Mouse (Mus musculus): Measurements from ENCODE around the gene Wfdc17. TPM values are rescaled to one million over a fixed set of nuclear protein-coding genes. Genes with fewer than 3 reads are reported as not detected.

Gene Wfdc17
- not detected in 2 replicates for total RNA-seq (2014; rRNA removed)
- 0.69 TPM in 1 of 2 replicates, not detected in the other for polyA plus RNA-seq (2015; fragmentation: Nextera tagmentation; extraction: Ambion mirVana)

- Histone ChIP-seq H3K4me2 (ENCODE audit: low read depth) (no peak within 1 kb of the TSS), H3K4me3 (ENCODE audit: low read depth, low read length) (no peak within 1 kb of the TSS), H3K9ac (no peak within 1 kb of the TSS), H3K27me3 (ENCODE audit: insufficient read depth, low read length) (no peaks in the 10 kb centered on the region), H3K4me1 (ENCODE audit: insufficient read depth) (no peaks in the 10 kb centered on the region), H3K27ac (ENCODE audit: low read depth, low read length) (no peak within 1 kb of the TSS), H3K36me3 (ENCODE audit: insufficient read depth) (no peaks in the 10 kb centered on the region), H3K9me3 (ENCODE audit: low read length) (no peaks in the 10 kb centered on the region)
- ATAC-seq = no peak
- no peak for TF ChIP-seq CTCF (IDR thresholded peaks at IDR 0.05; ENCODE audit: low read depth)
- WGBS = 67% methylated on average over 1 of the region's 1 CpGs
- DNase-seq = no peak
These were observed at the start of gene Wfdc17 for GRCm38 (mm10) chr11:83703705-83704104. Gene Wfdc17 (plus strand): TSS chr11:83703991.

DNA sequence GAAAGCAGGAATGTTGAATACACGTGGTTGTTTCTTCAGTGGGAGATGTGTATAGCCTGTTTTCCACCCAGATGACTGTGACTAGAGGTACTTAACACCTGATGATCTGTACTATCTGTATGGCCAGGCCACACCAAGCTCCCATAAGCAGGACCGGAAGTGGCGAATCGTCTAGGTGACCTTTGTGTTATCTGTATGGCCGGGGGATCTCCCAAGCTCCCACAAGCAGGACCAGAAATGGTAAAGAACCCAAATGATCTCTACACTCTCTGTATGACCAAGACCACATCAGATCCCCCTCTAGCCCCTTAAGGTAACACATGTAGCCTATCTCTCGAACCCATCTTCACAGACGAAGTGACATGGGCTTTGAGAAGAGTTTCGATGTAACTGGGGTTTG lies 49.2 kb upstream of the Wfdc17 start:
- Histone ChIP-seq H3K4me1 (ENCODE audit: insufficient read depth) (no peaks in the 10 kb centered on the region), H3K9ac (no peak overlapping the region), H3K27me3 (ENCODE audit: insufficient read depth, low read length) (no peaks in the 10 kb centered on the region), H3K27ac (ENCODE audit: low read depth, low read length) (no peak overlapping the region), H3K9me3 (ENCODE audit: low read length) (no peaks in the 10 kb centered on the region), H3K4me2 (ENCODE audit: low read depth) (no peak overlapping the region), H3K36me3 (ENCODE audit: insufficient read depth) (no peaks in the 10 kb centered on the region), H3K4me3 (ENCODE audit: low read depth, low read length) (no peak overlapping the region)
- ATAC-seq = no peak
- DNase-seq = no peak
- TF ChIP-seq CTCF (IDR thresholded peaks at IDR 0.05; ENCODE audit: low read depth) = no peak
- WGBS = 91% methylated on average over 8 of the region's 8 CpGs

- no peak overlapping the region for H3K4me3 ChIP-seq (ENCODE audit: low read depth, low read length)
- TF ChIP-seq CTCF (IDR thresholded peaks at IDR 0.05; ENCODE audit: low read depth) = no peak
- 85% methylated on average over 3 of the region's 3 CpGs for WGBS
- H3K9ac ChIP-seq = no peak overlapping the region
- H3K9me3 ChIP-seq (ENCODE audit: low read length) = no peaks in the 10 kb centered on the region
- H3K36me3 ChIP-seq (ENCODE audit: insufficient read depth) = no peaks in the 10 kb centered on the region
- H3K27me3 ChIP-seq (ENCODE audit: insufficient read depth, low read length) = no peaks in the 10 kb centered on the region
- no peak overlapping the region for H3K4me2 ChIP-seq (ENCODE audit: low read depth)
- no peaks in the 10 kb centered on the region for H3K4me1 ChIP-seq (ENCODE audit: insufficient read depth)
- no peak for ATAC-seq
- no peak for DNase-seq
- no peak overlapping the region for H3K27ac ChIP-seq (ENCODE audit: low read depth, low read length)
These were observed 46.3 kb upstream of the Wfdc17 start for GRCm38 (mm10) chr11:83657508-83657907.

DNA sequence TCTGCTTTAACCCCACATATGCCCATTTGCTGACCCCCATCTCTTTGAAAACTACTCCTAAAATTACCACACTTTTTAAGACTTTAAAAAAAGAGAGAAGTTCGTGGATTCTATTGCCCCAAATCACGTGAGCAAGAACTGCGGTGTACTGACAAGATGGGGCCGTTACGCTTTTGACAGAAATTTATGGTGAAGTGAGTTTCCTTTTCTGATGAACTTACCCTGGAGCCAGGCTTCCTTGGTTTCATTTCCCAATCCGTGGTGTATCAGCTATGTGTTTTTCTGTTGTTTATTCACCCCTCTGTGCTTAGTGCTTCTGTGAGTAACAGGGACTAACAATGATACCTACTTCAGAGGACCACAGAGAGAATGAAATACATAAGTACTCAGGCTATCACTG lies 45.0 kb upstream of the Wfdc17 start:
- no peak for TF ChIP-seq CTCF (IDR thresholded peaks at IDR 0.05; ENCODE audit: low read depth)
- H3K4me1 ChIP-seq (ENCODE audit: insufficient read depth) = no peaks in the 10 kb centered on the region
- H3K4me2 ChIP-seq (ENCODE audit: low read depth) = no peak overlapping the region
- 83% methylated on average over 6 of the region's 6 CpGs for WGBS
- H3K27ac ChIP-seq (ENCODE audit: low read depth, low read length) = no peak overlapping the region
- no peaks in the 10 kb centered on the region for H3K36me3 ChIP-seq (ENCODE audit: insufficient read depth)
- no peaks in the 10 kb centered on the region for H3K27me3 ChIP-seq (ENCODE audit: insufficient read depth, low read length)
- no peaks in the 10 kb centered on the region for H3K9me3 ChIP-seq (ENCODE audit: low read length)
- ATAC-seq (no peak), DNase-seq (no peak)
- no peak overlapping the region for H3K4me3 ChIP-seq (ENCODE audit: low read depth, low read length)
- H3K9ac ChIP-seq = no peak overlapping the region

DNA sequence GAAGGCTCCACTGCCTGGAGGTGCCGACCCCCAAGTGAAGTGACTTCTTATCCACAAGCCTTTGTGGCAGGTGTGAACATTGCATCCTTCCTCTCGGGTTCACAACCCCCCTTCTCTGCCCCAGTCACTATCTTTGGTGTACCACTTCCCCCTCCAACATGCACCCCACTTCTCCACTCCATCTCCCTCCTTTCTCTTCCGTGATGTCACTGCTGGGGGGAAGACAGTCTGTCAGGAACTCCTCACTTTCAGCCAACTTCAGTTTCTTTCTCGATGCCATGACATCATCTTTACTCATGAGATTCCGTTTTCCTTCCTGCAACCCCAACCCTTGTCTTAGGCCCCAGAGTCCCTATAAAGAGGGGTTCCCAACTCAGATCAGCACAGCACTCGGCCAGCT lies 41.6 kb upstream of the Wfdc17 start, which contains the start of gene Ccl4:
TSS of gene Ccl4 (plus strand) at position 381 of the 400 bp plus-strand sequence.
- WGBS = 76% methylated on average over 6 of the region's 6 CpGs
- Histone ChIP-seq H3K4me3 (ENCODE audit: low read depth, low read length) (no peak within 1 kb of the TSS), H3K27ac (ENCODE audit: low read depth, low read length) (no peak within 1 kb of the TSS)

GRCm38 (mm10) chr11:83663532-83663931 lies 40.3 kb upstream of the Wfdc17 start:
- Histone ChIP-seq H3K4me1 (ENCODE audit: insufficient read depth) (no peaks in the 10 kb centered on the region), H3K4me2 (ENCODE audit: low read depth) (no peak overlapping the region), H3K9me3 (ENCODE audit: low read length) (no peaks in the 10 kb centered on the region), H3K27me3 (ENCODE audit: insufficient read depth, low read length) (no peaks in the 10 kb centered on the region), H3K9ac (no peak overlapping the region), H3K36me3 (ENCODE audit: insufficient read depth) (no peaks in the 10 kb centered on the region), H3K27ac (ENCODE audit: low read depth, low read length) (no peak overlapping the region), H3K4me3 (ENCODE audit: low read depth, low read length) (no peak overlapping the region)
- TF ChIP-seq CTCF (IDR thresholded peaks at IDR 0.05; ENCODE audit: low read depth) = no peak
- DNase-seq (no peak), ATAC-seq (no peak)
- WGBS = 89% methylated on average over 5 of the region's 5 CpGs

More for the DNA sequence above, 41.6 kb upstream of the Wfdc17 start, which contains the start of gene Ccl4:
- Histone ChIP-seq H3K4me1 (ENCODE audit: insufficient read depth) (no peaks in the 10 kb centered on the region), H3K36me3 (ENCODE audit: insufficient read depth) (no peaks in the 10 kb centered on the region), H3K9ac (no peak within 1 kb of the TSS), H3K4me2 (ENCODE audit: low read depth) (no peak within 1 kb of the TSS), H3K9me3 (ENCODE audit: low read length) (no peaks in the 10 kb centered on the region), H3K27me3 (ENCODE audit: insufficient read depth, low read length) (no peaks in the 10 kb centered on the region)
- ATAC-seq (no peak), DNase-seq (no peak)
- TF ChIP-seq CTCF (IDR thresholded peaks at IDR 0.05; ENCODE audit: low read depth) = no peak

DNA sequence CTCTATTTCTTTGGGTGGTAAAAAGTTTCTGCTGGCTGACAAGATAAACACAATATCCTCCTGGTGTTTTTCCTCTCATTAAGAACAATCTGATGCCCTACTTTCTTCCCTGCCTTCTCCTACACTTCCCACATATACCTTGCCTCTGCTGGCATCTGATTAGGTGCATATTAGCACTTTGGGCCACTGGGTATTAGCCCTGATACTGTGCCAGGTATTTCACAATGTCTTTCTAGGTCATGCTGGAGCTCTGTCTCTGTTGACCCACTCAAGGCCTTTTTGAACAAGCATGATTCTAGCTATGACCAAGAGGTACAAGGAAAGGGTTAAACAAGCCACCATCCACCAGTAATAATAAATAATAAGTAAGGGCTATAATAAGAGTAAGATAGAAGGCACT lies 32.0 kb upstream of the Wfdc17 start:
- TF ChIP-seq CTCF (IDR thresholded peaks at IDR 0.05; ENCODE audit: low read depth) = no peak
- H3K27me3 ChIP-seq (ENCODE audit: insufficient read depth, low read length) = no peaks in the 10 kb centered on the region
- DNase-seq = no peak
- no peak overlapping the region for H3K4me3 ChIP-seq (ENCODE audit: low read depth, low read length)
- H3K4me1 ChIP-seq (ENCODE audit: insufficient read depth) = no peaks in the 10 kb centered on the region
- no peak overlapping the region for H3K9ac ChIP-seq
- no peaks in the 10 kb centered on the region for H3K36me3 ChIP-seq (ENCODE audit: insufficient read depth)
- no peak overlapping the region for H3K27ac ChIP-seq (ENCODE audit: low read depth, low read length)
- H3K4me2 ChIP-seq (ENCODE audit: low read depth) = no peak overlapping the region
- no peak for ATAC-seq
- no peaks in the 10 kb centered on the region for H3K9me3 ChIP-seq (ENCODE audit: low read length)

Measured in forebrain, postnatal 0 days (tissue).